Mouse (Mus musculus) brain, embryonic 18.5 days (tissue): ENCODE results near the gene Mipol1.

Experiments
- DNase-seq: peaks from one replicate; pipeline ENCODE4 v3.0.0-alpha.2; 2012; ENCODE audit warnings: low read depth, low spot score

The Mipol1 gene

DNA sequence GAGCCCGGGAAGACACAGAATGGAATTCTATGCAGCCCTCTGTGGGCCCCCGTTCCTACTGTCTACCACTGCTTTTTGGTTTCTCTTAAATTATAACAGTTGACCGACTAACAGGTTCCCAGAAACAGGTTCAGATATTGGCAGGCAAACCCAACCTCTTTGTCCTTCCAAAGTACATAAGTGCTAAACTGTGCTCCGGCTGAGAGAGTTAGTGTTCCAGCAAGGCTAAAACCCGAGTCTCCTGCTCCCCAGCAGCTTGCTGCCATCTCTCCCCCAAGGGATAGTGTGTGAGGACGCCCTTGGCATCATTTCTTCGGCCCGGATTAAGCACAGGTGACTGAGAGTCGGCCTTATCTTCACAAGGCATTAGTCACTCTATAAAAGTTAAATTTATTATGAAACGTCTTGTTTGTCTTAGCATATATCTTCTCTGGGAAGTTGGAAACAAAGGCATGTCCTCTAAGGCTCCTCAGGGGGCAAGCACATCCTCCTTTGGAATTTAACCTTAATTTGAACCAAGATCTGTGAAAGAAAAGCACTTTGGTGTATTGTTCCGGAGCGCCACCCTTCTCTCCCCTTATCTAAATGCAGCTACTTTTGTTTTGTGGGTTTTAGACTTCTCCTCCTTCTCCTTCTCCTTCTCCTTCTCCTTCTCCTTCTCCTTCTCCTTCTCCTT is 285.6 kb downstream of the Mipol1 start:
- DNase-seq = no peak

GRCm38 (mm10) chr12:57528335-57528734 is 298.1 kb downstream of the Mipol1 start:
- DNase-seq = no peak

DNA sequence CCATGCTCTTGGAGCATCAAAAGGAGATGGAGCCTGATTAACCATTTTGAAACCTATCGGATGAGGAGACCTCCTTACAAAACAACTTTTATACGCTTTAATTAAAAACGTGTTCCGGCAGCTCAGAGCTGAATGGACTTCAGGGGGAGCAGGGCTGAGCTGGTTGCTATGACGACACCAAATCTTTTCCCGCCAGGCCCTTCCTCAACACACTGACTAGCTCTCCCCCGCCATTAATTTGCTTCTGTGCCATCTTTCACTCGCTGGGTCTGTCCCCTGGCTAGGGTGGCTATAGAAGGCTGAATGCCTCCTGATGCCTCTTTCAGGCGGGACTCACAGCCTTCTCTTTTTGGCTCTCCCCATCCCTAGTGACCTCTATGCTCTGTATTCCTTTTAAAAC is 300.2 kb downstream of the Mipol1 start:
- DNase-seq = no peak

DNA sequence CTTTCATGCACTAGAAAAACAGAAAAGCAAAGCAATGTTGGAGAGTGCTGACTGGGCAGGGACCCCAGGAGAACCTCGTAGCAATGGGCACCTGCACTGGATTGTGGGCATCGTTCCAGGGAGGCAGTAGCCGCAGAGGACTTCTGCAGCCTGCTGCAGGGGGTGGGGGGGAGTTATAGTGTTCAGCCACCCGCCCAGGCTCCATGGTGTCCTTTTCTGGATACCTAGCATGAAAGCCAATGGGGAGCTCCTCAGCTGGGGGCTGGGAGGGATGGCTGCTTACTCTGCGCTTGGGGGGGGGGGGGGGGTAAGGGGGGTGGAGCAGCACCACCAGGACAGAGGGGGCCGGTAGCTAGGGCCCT is 304.3 kb downstream of the Mipol1 start:
- DNase-seq = no peak

GRCm38 (mm10) chr12:57534879-57535611 is 304.8 kb downstream of the Mipol1 start:
- no peak for DNase-seq

DNA sequence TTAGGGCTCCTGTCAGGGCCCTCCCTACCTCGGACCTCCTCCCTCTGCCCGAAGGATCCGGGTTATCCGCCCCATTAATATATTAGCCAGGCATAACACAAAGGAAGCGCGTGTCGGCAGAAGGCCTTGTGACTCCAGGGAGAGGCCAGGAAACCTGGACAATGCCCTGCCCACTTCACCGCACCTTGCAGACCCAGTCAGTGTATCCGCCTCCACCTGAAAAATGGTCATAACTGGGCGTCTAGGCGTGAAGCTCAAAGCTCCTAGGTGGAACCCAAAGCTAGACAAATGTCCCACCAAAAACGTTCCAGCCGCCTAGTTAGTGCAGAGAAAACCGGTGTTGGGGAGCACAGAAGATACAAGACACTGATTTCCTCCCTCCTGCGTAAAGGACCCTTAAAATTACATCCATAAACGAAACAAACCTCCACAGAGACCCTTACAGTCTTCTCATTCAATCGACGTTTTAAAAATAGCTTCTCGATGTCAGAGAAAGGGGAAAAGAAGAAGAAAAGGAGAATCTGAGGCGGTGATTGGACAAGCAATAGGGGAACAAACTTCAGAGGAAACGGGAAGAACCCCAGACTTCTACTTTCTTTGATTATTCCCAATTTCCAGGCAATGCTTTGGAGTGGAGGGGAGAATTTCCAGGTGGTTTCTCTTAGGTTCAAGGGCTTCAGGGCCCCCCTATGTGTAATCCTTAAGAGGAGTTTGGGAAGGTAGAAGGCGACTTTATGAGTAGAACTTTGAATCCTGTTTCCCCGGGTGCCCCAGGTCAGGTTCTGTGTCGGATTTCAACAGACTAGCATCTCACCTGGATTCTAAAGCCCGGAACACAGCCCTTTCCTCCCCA is 306.1 kb downstream of the Mipol1 start:
- DNase-seq = no peak

- no peak for DNase-seq
Observed at GRCm38 (mm10) chr12:57536909-57537670, 306.9 kb downstream of the Mipol1 start.

DNA sequence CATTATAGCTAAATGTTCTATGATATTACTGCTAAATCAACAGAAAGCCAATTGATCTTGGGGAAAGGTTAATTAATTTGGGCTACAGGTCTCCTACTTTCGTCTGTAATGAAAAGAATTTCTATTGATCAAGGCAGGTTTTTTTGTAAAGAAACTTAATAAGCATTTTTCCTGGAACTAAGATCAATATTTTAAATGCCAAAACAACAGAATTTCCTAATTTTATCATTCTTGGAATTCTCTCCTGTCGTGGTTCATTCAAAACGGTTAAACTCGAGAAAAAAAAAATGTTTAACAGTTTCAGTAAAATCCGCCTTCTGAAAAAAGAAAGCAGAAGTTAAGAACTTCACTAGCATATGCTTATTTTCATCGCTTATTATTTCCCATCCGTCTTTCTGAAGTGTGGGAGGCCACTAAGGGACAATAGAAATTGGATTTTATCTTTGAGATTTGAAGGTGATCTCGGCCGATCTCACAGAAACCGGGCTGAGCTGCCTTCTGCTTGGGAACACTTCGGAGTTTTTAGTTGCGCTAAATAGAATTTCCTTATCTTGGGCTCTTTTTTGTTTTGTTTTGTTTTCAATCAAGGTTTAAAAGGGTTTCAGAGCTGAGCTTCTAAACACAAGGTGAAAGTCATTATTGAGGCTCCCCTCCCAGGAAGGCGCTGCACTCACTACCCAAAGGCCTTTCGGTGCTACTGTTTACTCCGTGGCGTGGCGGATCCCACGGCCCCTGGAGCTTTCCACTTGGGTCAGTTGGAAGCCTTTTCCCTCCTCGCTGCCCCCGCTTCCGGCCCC is 307.8 kb downstream of the Mipol1 start:
- no peak for DNase-seq

DNA sequence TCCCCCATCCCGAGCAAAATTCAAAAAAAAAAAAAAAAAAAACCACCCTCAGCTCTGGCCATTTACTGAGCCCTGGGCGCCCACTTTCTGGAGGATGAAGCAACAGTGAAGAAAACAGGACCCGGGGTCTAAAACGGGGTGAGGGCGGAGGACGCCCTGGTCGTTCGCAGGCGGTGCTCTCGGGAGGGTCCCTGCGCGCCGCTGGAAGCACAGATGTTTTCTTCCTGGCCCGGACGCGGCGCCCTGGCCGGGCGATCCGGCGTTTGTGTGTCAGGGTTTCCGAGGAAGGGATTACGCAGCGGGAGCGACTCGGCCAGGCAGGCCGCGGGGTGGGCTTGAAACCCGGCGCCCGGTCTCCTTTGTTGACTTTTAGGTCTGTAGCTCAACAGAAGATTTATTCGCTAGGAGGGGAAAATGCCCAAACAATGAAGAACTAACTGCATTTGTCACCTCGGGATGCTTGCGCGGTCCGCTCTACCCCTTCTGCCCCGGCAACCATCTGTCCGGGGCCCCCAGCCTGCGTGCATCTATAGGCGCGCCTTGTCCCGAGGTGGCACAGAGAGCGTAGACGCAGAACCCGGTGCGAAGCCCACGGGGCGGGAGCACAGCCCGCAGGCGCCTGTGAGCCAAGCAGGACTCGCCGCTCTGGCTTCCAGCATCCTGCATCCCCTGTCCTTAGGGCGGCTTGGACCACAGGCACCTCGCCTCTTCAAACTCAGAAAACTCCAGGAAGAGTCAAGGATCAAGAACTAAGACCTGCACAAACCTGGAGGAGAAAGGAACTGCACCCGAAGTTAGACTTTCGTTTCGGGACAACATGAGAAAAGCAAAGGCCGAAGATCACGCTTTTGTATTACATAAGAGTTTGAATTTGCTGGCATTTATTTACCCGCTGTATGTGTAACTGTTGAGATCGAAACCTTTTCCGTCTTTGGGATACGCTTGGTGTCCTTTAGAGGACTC is 308.6 kb downstream of the Mipol1 start:
- DNase-seq = no peak

DNA sequence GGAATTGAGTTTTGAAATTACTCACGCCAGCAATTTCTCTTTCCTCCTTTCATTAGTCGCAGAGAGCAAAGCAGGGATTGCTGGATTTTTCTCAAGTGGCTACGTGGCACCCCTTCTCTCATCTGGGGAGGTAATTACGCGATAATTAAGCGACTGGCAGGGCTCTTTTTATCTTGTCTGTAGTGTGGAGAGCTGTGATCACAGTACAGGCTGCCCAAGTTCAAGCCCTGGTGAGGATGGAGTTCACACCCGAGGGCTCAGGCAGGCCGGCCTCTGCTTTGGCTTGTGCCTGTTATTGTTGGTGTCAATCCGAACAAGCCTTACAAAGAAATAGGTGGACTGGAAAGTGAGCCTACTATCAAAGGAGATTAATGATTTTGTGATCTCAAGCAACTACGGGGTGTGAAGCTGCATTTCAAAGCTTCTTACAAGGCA is 309.3 kb downstream of the Mipol1 start:
- no peak for DNase-seq

GRCm38 (mm10) chr12:57541118-57541517 is 310.9 kb downstream of the Mipol1 start:
- no peak for DNase-seq

DNA sequence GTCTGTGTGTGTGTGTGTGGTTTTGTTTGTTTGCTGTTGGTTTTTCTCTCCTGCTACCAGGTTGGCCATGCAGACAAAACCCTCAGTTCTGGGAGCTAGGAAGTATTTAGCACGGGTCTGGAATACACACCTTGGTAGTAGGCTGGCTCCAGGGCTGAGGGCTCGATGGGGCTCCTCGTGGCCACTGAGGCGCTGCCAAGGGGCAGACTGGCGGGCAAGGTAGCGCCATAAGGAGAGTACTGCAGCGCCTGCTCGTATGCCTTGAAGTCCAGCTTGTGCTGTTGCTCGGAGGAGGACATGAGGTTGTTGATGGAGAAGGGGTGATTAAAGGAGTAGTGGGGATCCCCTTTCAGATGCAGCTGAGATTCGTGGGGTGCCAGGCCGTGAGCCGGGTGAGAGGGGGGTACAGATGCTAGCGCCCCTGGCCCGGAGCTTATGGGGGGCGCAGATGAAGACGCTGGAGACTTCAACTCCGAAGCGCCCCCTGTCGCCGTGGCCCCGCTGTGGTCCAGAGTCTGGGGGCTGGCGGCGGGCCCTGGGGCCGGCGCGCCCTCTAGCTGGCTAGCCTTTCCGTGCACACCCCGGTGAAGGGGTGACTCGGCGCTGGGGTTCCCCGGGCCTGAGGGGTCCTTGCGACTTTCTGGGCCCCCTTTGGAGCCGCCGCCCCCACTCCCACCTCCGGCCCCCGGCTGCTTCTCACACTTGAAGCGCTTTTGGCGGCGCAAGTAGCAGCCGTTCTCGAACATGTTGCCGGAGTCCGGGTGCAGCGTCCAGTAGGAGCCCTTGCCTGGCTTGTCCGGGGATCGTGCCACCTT is 311.9 kb downstream of the Mipol1 start:
- no peak for DNase-seq

DNA sequence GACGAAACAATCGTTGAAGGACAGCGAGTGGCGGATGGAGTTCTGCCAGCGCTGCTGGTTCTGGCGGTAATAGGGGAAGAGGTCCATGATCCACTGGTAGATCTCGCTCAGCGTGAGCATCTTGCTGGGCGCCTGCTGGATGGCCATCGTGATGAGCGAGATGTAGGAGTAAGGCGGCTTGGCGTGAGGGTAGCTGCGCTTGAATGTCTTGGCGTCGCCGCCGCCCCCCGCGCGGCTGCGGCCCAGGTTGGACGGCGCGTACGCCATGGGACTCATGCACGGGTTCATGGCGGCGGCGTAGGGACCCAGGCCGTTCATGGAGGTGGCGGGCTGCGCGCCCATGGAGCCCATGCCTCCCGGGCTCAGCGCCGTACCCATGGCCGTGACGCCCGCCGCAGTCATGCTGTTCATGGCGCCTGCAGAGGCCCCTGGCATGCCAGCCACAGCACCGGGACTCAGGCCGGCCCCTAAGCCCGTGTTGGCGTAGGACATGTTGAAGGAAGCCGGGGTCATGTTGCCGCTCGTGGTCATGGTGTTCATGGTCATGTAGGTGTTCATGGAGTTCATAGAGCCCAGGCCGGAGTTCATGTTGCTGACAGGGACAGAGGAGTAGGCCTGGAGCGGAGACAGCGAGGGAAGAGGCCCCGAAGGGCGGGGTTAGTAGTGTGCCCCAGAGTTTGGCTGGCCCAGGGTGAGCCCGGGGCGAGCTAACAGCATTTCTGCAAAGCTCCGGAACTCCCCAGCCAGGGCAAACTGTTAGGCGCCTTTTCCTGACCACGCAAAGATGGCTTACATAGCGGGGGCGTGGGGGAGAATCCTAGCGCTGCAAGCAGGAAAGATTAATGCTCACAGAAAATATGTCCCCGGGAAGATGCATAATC is 312.8 kb downstream of the Mipol1 start:
- no peak for DNase-seq

DNA sequence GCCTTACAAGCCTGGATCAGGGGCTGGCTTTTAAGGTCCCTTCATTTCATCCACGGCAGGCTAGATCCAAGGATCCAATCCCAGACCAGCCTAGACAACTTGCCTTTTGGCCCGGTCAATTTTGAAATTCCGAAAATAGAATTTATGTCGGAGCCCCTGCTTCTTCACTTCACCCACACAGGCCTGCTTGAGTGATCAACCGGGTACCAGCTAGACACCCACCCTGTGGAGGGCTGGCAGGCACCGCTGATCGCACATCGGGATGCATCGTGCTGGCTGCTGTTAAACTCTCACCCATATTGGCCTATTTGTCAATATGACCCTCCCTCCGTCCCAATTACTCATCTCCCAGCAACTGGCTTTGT is 313.4 kb downstream of the Mipol1 start:
- no peak for DNase-seq

DNA sequence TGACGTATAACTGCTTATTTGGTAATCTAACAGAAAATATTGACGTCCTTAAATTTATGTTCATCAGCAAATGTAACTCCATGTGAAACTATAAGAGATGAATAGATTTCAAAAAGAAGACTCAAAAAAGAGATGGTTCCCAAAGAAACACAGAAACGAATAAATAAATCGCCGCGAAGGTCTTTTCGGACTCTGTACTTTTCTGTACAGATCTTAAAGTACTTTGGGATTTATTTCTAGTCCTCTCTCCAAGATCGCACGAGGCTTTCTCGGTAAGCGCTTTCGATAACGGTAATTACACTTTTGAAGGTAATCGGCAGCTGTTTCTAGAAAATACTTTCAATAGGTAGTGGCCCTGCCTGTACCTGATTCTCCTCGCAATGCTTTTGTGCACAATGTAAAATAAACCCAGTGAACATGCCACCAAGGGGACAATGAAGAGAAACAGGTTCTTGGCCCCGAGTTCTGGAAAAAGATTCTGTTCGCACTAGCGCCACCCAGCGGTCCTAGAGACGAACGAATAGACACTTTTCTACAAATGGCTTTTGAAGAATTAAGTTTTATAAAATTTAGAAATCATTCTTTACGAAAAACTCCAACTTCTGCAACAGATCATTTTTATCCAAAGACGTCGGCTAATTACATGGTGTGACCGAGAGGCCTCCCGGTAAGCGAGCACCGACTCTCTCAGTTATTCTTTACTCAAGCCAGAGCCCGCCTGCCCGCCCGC is 314.6 kb downstream of the Mipol1 start:
- DNase-seq = no peak

- DNase-seq = no peak
Observed at GRCm38 (mm10) chr12:57545371-57546241, 315.4 kb downstream of the Mipol1 start.
